Mouse (Mus musculus): ENCODE results near the gene Gad1.

The Gad1 gene

GRCm38 (mm10) chr2:70552772-70553171, at the start of gene Gad1:
TSS of gene Gad1 (plus strand) at chr2:70553072.
- no peak for DNase-seq (ENCODE audit: low spot score in 2 of 2)

- no peak for DNase-seq (ENCODE audit: low spot score in 2 of 2)
Measured at GRCm38 (mm10) chr2:70503436-70503835, 49.4 kb upstream of the Gad1 start.

- no peak for DNase-seq (ENCODE audit: low spot score in 2 of 2)
Measured at GRCm38 (mm10) chr2:70505229-70505628, 47.6 kb upstream of the Gad1 start.

GRCm38 (mm10) chr2:70505896-70506295, 47.0 kb upstream of the Gad1 start:
- DNase-seq (ENCODE audit: low spot score in 2 of 2), result no peak

GRCm38 (mm10) chr2:70506372-70506771, 46.5 kb upstream of the Gad1 start:
- no peak for DNase-seq (ENCODE audit: low spot score in 2 of 2)

GRCm38 (mm10) chr2:70508496-70508895, 44.4 kb upstream of the Gad1 start, which contains the start of gene Erich2:
TSS of gene Erich2 (plus strand) at chr2:70508819.
- DNase-seq (ENCODE audit: low spot score in 2 of 2), result no peak

GRCm38 (mm10) chr2:70509021-70509632, 43.7 kb upstream of the Gad1 start:
- peak; percentile 38 to 60 for DNase-seq (ENCODE audit: low spot score in 2 of 2)

GRCm38 (mm10) chr2:70538283-70538682, 14.6 kb upstream of the Gad1 start:
- peak; percentile 10 to 36 for DNase-seq (ENCODE audit: low spot score in 2 of 2)

- DNase-seq (ENCODE audit: low spot score in 2 of 2), result no peak
Measured at GRCm38 (mm10) chr2:70550671-70551070, 2.2 kb upstream of the Gad1 start.

GRCm38 (mm10) chr2:70551446-70551845, 1.4 kb upstream of the Gad1 start:
- DNase-seq (ENCODE audit: low spot score in 2 of 2), result no peak

GRCm38 (mm10) chr2:70552067-70552598, 739 bp upstream of the Gad1 start:
- no peak for DNase-seq (ENCODE audit: low spot score in 2 of 2)

GRCm38 (mm10) chr2:70553826-70554225, 954 bp downstream of the Gad1 start:
- DNase-seq (ENCODE audit: low spot score in 2 of 2), result no peak

- DNase-seq (ENCODE audit: low spot score in 2 of 2), result peak; percentile 89 to 92
Measured at GRCm38 (mm10) chr2:70558112-70558842, 5.4 kb downstream of the Gad1 start.

- no peak for DNase-seq (ENCODE audit: low spot score in 2 of 2)
Measured at GRCm38 (mm10) chr2:70558843-70559451, 6.1 kb downstream of the Gad1 start.

GRCm38 (mm10) chr2:70559520-70559919, 6.6 kb downstream of the Gad1 start:
- no peak for DNase-seq (ENCODE audit: low spot score in 2 of 2)

GRCm38 (mm10) chr2:70561077-70561795, 8.4 kb downstream of the Gad1 start:
- peak; percentile 59 to 60 for DNase-seq (ENCODE audit: low spot score in 2 of 2)

- peak in 1 of 2 experiments; percentile 39 for DNase-seq (ENCODE audit: low spot score in 2 of 2)
Measured at GRCm38 (mm10) chr2:70562011-70562491, 9.2 kb downstream of the Gad1 start.

- no peak for DNase-seq (ENCODE audit: low spot score in 2 of 2)
Measured at GRCm38 (mm10) chr2:70562611-70562980, 9.7 kb downstream of the Gad1 start.

- DNase-seq (ENCODE audit: low spot score in 2 of 2), result no peak
Measured at GRCm38 (mm10) chr2:70562981-70563671, 10.3 kb downstream of the Gad1 start.

GRCm38 (mm10) chr2:70563721-70564645, 11.1 kb downstream of the Gad1 start:
- DNase-seq (ENCODE audit: low spot score in 2 of 2), result no peak

All from right cerebral cortex, adult 2 months (tissue).